Mouse (Mus musculus): ENCODE measurements around the gene Mblac2.

The Mblac2 gene

GRCm38 (mm10) chr13:81736606-81737005, 25.5 kb downstream of the Mblac2 start:
- DNase-seq (ENCODE audit: extremely low spot score, low spot score) = no peak

- no peak for DNase-seq (ENCODE audit: extremely low spot score, low spot score)
These were observed 29.8 kb downstream of the Mblac2 start for GRCm38 (mm10) chr13:81740898-81741297.

DNA sequence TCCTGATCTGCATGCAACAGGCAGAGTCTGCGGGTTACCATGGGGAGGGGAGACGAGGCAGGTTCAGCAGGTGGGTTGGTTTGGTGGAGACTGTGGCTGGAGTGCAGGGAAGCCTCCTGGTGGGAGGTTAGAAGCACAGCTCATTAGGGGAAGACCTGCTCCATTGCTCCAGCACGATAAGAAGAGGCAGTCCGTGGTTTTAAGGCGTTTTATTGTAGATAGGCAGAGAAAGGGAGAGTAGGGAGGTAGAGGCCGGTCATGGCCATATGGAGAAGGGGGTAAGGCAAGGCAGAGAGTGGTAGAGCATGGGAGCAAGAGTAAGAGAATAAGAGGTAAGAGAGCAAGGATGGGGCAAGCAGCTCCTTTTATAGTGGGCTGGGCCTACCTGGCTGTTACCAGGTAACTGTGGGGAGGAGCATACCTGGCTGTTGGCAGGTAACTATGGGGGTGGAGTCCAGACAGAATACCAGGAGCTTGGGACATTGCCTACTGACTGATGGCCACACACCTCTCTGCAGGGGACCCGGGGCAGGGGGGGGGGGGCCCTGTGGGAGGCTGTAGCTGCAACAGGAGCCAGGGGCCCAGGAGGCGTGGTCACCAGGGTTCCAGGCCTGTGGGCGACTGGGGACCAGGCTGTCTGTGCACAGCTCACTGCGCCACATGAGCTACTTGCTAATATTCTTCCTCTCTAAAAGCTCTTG, 32.4 kb downstream of the Mblac2 start:
- DNase-seq (ENCODE audit: extremely low spot score, low spot score) = no peak

GRCm38 (mm10) chr13:81744092-81744396, 32.9 kb downstream of the Mblac2 start:
- no peak for DNase-seq (ENCODE audit: extremely low spot score, low spot score)

DNA sequence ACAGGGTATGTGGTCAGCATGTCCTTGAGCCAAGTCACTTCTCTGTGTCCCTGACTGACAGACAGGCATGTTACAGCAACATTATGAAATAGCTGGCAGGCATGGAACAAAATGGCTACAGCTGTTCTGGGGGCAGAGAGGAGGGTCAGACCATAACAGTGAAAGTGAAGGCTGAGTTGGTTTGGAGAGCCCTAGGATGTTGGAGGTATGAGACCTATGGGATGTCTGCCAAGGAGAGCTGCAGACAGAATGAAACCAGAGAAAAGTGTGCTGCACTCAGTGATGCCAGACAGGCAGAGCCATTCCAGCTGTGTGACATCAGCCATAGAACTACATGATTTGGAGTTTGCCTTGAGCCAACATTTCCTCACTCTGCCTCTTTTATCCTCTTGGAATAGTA, 43.7 kb downstream of the Mblac2 start:
- DNase-seq (ENCODE audit: extremely low spot score, low spot score) = no peak

DNA sequence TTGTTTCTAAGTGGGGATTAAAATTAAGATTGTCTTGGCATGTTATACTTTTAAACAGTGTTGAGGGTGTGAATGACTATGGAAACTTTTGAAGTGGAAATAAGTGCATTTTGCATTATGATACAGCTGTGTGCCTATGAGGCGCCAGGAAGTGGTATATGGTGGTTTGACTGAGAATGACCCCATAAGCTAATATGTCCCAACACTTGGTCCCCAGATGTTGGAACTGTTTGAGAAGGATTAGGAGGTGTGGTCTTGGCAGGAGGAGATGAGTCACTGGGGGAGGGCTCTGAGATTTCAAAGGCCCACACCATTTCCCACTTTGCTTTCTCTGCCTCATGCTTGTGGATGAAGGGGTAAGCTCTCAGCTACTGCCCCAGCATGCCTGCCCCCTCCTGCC, 44.2 kb downstream of the Mblac2 start:
- DNase-seq (ENCODE audit: extremely low spot score, low spot score) = no peak

DNA sequence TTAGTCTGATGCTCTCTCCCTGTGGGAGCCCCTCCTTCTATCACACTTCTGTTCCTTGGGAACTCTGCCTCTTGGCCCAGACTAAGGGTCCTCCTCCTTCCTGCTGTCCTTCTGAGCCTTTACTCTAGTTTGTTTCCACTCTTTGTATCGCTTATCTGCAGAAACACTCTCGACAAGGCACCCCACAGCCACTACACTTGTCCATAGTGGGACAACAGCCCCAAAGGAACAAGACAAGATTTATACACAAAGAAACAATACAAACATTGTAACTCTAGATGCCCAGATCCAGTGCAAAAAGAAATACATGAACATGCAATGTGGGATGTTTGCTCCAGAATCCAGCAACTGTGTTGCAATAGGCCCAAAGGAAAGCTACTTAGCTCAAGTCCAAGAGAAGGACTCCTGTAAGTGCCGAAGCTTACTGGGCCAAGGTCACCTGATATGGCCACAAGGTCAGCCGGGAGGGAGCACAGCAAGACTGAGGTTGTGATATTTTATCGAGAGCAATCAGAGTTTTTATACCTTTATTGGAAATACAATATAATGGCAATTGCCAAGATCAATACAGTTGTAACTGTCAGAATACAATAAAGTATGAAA, 46.0 kb downstream of the Mblac2 start:
- DNase-seq (ENCODE audit: extremely low spot score, low spot score) = no peak

GRCm38 (mm10) chr13:81760379-81760778, 49.2 kb downstream of the Mblac2 start:
- DNase-seq (ENCODE audit: extremely low spot score, low spot score) = peak; percentile 40

GRCm38 (mm10) chr13:81761566-81762186, 50.5 kb downstream of the Mblac2 start:
- peak; percentile 25 for DNase-seq (ENCODE audit: extremely low spot score, low spot score)

DNA sequence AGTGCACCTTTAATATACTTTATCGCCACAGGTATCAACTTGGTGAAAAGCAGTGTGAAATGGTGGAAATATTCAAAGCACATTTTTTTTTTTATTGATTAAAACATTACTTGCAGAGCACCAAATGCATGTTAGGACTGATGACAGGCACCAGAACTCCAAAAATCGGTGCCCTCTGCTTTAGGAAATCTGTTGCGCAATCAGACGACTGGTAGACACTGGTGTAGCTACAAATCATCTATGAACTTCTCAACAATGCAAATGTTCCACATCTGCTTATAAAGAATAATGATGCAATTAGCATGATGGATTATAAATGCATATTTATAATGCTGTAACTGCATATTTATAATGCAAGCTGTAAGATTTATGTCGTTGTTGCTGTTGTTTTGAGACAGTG, 53.0 kb downstream of the Mblac2 start:
- no peak for DNase-seq (ENCODE audit: extremely low spot score, low spot score)

- DNase-seq (ENCODE audit: extremely low spot score, low spot score) = no peak
These were observed 56.0 kb downstream of the Mblac2 start for GRCm38 (mm10) chr13:81767038-81767659.

- no peak for DNase-seq (ENCODE audit: extremely low spot score, low spot score)
These were observed 65.1 kb downstream of the Mblac2 start for GRCm38 (mm10) chr13:81776217-81776616.

DNA sequence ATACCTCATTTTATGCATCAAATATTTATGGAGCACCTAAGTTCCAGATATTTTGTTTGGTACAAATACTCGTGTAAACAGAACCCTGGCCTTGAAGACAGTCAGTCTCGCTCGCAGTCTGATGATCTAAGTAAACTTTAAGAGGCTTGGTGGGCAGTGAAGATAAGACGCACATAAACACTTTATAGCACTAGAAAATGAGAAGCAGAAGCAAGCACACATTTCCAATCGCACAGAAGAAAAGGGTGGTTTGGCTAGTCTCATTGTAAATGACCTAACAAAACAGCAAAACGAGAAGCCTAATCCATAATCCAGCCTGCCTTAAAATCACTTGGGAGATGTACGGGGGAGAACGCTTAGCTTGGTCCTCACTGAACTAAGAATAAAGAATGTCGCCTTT, 71.3 kb downstream of the Mblac2 start:
- DNase-seq (ENCODE audit: extremely low spot score, low spot score) = no peak

DNA sequence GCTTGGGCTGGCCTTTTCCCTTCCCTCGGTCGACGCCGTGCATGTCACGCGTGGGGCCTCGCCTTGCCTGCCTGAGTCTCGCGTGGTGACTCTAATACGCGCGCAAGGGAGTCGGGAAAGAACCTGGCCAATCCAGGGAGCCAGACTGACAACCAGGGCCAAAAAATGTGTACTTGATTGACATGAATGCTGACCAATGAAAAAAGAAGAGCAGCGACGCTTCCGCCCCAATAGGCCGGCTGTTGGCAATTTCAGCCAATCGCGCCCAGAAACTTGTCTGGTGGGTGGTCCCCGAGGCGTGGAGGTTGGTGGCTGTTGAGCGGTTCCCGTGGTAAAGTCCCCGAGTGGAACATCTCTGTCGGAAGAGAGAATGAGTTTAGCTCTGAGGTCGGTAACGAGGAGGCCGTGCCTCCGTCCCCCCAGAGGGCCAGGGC, 71.8 kb downstream of the Mblac2 start, which contains the start of gene Cetn3:
TSS of gene Cetn3 (plus strand) at position 107 of the 434 bp plus-strand sequence.
- DNase-seq (ENCODE audit: extremely low spot score, low spot score) = peak; percentile 93

- peak; percentile 96 for DNase-seq (ENCODE audit: extremely low spot score, low spot score)
These were observed 72.5 kb downstream of the Mblac2 start for GRCm38 (mm10) chr13:81783405-81784342.

DNA sequence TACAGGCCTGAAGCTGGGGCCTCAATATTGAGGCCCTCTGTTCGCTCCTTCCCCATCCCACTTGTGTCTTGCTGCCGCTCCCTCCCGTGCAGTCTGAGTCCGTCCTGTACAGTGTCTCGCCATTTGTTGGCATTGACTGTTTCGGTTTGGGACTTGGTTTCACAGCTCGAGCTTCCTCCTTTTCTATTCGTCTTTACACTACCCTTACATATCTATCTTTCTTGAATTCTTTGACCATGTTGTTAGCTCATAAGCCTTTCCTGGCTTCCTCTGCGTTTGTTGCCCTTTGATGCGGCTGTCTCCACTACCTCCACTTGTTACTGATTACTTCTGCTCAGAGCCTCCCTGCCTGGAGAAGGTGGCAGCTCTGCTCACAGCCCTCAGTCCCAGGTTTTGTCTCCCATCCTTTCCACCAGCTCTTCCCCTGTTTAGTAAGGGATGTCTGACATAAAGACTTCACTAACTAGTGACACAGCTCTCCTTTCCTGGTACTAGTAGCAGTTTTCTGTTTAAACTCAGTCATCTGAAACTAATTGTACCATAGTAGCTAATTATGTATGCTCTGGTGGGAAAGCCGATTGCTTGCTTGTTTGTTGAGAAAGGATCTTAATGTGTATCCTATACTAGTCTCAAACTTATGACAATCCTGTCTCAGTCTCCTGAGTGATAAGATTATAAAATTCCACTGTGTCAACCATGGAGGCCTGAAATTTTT, 74.8 kb downstream of the Mblac2 start:
- no peak for DNase-seq (ENCODE audit: extremely low spot score, low spot score)

GRCm38 (mm10) chr13:81790160-81790559, 79.0 kb downstream of the Mblac2 start:
- DNase-seq (ENCODE audit: extremely low spot score, low spot score) = no peak

DNA sequence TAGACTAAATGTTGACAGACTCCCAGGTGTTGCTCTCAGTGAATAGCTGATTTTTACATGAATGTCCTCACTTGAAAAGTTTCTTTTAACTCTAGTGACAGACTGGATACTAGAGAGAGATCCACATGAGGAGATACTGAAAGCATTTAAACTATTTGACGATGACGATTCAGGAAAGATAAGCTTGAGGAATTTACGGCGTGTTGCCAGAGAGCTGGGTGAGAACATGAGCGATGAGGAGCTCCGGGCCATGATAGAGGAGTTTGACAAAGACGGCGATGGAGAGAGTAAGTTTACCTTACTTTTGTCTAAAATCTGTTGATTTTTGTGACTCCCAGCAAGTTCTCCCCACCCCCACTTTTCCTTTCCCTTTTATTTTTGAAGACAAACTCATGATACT, 80.7 kb downstream of the Mblac2 start:
- DNase-seq (ENCODE audit: extremely low spot score, low spot score) = no peak

- DNase-seq (ENCODE audit: extremely low spot score, low spot score) = no peak
These were observed 82.7 kb downstream of the Mblac2 start for GRCm38 (mm10) chr13:81793850-81794249.

GRCm38 (mm10) chr13:81801121-81801520, 90.0 kb downstream of the Mblac2 start:
- DNase-seq (ENCODE audit: extremely low spot score, low spot score) = no peak

Measured in neural tube, embryonic 10.5 days (tissue).